Mouse (Mus musculus) lung, embryonic 16.5 days (tissue): Measurements from ENCODE around the gene Psmd10. TPM values are rescaled to one million over a fixed set of nuclear protein-coding genes. Genes with fewer than 3 reads are reported as not detected.

Source experiments
- polyA plus RNA-seq: library from polyadenylated mRNA; unstranded; fragments of >200 nt; fragmentation: Nextera tagmentation; extraction: Ambion mirVana; gene quantifications from 2 replicates; pipeline ENCODE4 v1.2.1, GENCODE M21; 2015

The Psmd10 gene
- polyA plus RNA-seq, 1 experiment from 2014 or later: 49.6 TPM

Other genes with a start within 250 kb of the Psmd10 start
- not detected in 2 replicates for gene Tex13b, start 143.3 kb downstream of the Psmd10 start, polyA plus RNA-seq
- gene Vsig1, start 49.1 kb downstream of the Psmd10 start, polyA plus RNA-seq: 0.15 and 0.20 TPM in 2 replicates
- 17.3 and 19.8 TPM in 2 replicates for gene Atg4a, start 179 bp upstream of the Psmd10 start, polyA plus RNA-seq